Mouse (Mus musculus): ENCODE results near the gene Mapre3. TPM values are rescaled to one million over a fixed set of nuclear protein-coding genes. Genes with fewer than 3 reads are reported as not detected.

The Mapre3 gene
- total RNA-seq (2023), result 1 to 10 TPM; 2.1 to 2.2 TPM

GRCm38 (mm10) chr5:30814424-30815119 is at the start of gene Mapre3:
Gene Mapre3 (plus strand): TSS chr5:30814641.

DNA sequence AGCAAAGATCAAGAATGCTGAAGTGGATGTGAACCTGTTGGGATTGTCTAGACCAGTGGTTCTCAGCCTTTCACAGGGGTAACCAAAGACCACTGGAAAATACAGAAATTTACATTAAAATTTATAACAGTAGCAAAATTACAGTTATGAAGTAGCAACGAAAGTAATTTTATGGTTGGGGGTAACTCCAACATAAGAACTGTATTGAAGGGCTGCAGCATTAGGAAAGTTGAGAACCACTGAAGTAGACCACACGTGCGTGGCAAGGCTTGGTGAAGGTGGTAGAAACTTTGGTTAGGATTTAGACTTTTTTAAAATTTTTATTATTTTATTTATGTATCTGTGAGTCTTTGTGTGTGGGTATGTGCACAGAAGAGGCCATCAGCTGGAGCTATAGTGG is 53.3 kb downstream of the Mapre3 start, which contains the start of gene Tmem214:
Gene Tmem214, plus strand, starts transcription at position 301 of the 400 bp plus-strand sequence.

GRCm38 (mm10) chr5:30888337-30889087 is 74.1 kb downstream of the Mapre3 start, which contains the start of gene Agbl5:
Gene Agbl5 (plus strand): TSS chr5:30888694.

DNA sequence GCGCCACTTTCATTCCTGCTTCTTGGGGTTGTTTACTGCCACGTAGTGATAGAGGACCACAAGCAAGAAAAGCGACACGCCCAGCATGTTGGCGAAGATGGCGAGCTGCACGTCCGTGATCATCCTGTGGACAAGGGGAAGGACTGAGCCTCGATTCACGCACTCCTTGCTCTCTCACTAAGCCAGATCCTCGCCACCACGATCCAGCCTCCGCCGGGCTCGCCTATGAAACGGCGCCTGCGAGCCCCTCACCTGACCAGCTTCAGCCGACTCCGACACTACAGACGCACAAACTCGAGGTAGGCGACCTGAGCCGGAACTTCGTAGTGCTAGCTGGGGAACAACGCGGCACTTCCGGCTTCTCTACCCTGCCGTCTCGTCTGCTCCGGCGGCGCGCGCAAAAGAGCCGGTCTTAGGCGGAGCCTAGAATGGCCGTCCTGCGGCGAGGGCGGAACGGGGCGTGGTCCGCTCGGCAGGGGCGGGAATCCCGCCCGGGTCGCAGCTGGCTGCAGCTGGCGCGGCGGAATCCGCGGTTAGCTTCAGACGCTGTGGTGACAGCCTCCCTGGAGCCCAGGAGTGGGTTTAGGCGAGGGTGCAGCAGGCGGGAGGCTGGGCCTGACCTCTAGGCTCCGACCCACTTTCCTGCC is 93.1 kb downstream of the Mapre3 start, which contains the start of gene Ost4:
Gene Ost4, minus strand, starts transcription at position 376 of the 647 bp plus-strand sequence.

GRCm38 (mm10) chr5:30913060-30913841 is 98.8 kb downstream of the Mapre3 start, which contains the start of gene Emilin1:
Gene Emilin1 (plus strand): TSS chr5:30913402.

Other genes with a start within 250 kb of the Mapre3 start
- not detected for gene Kcnk3, start 226.5 kb upstream of the Mapre3 start, total RNA-seq (2023)
- 10 to 100 TPM; 43.2 to 49.5 TPM for gene Slc35f6, start 166.7 kb upstream of the Mapre3 start, total RNA-seq (2023)
- gene Cenpa, start 147.9 kb upstream of the Mapre3 start, total RNA-seq (2023), result 100 to 1,000 TPM; 127 to 133 TPM
- not detected for gene Dpysl5, start 103.1 kb upstream of the Mapre3 start, total RNA-seq (2023)
- 10 to 100 TPM; 26.1 to 28.0 TPM for gene Tmem214, start 53.4 kb downstream of the Mapre3 start, total RNA-seq (2023)
- 1 to 10 TPM; 6.7 to 7.0 TPM for gene Agbl5, start 74.1 kb downstream of the Mapre3 start, total RNA-seq (2023)
- 100 to 1,000 TPM; 134 to 146 TPM for gene Ost4, start 93.1 kb downstream of the Mapre3 start, total RNA-seq (2023)
- 10 to 100 TPM; 30.1 to 37.7 TPM for gene Emilin1, start 98.8 kb downstream of the Mapre3 start, total RNA-seq (2023)
- 10 to 100 TPM; 31.5 to 33.0 TPM for gene Khk, start 106.8 kb downstream of the Mapre3 start, total RNA-seq (2023)
- gene Cgref1, start 130.9 kb downstream of the Mapre3 start, total RNA-seq (2023), result not detected
- gene Preb, start 145.7 kb downstream of the Mapre3 start, total RNA-seq (2023), result 100 to 1,000 TPM; 319 to 353 TPM
- not detected for gene Tcf23, start 154.0 kb downstream of the Mapre3 start, total RNA-seq (2023)
- gene Atraid, start 233.7 kb downstream of the Mapre3 start, total RNA-seq (2023), result 10 to 100 TPM; 17.9 to 23.8 TPM
- 1 to 10 TPM; 2.4 to 3.2 TPM for gene Slc5a6, start 234.3 kb downstream of the Mapre3 start, total RNA-seq (2023)
- gene Cad, start 240.1 kb downstream of the Mapre3 start, total RNA-seq (2023), result 10 to 100 TPM; 17.6 to 19.8 TPM

All from neutrophil, adult 59 days (primary cell).